Mouse (Mus musculus) liver, embryonic 14.5 days (tissue): ENCODE results near the gene Gm3424. TPM values are rescaled to one million over a fixed set of nuclear protein-coding genes. Genes with fewer than 3 reads are reported as not detected.
"Not testable (repeated sequence)": the region's sequence is repeated elsewhere in the genome, so short reads cannot be mapped to it uniquely, and the experiment has no call there.

Source experiments
- ATAC-seq: fragments of 200-750 bp; cut with Nextera tagmentation; 2 replicates; pipeline ENCODE4 v1.8.0; 2017; ENCODE audit warnings: moderate number of reproducible peaks, mild to moderate bottlenecking, moderate library complexity; ENCODE audit not compliant: insufficient read depth
- DNase-seq, 3 experiments: peaks; one replicate each; pipeline ENCODE4 v3.0.0-alpha.2; 2012 to 2013; ENCODE audit warnings: low read depth in 3 of 3, low spot score in 3 of 3
- H3K27ac ChIP-seq: fragments of 300-500 bp; sonication (generic); 2 replicates; pipeline ENCODE4 v1.5.1; 2014; ENCODE audit warnings: moderate library complexity, mild to moderate bottlenecking, control low read depth, inconsistent platforms
- H3K27me3 ChIP-seq: fragments of 300-500 bp; sonication (generic); 2 replicates; pipeline ENCODE4 v1.6.1; 2014; ENCODE audit warnings: mild to moderate bottlenecking, low read length, moderate library complexity; ENCODE audit not compliant: control insufficient read depth, insufficient read depth
- H3K36me3 ChIP-seq: fragments of 300-500 bp; sonication (generic); replicated peaks from 2 replicates; pipeline ENCODE4 v1.6.1; 2014; ENCODE audit warnings: low read depth; ENCODE audit not compliant: control insufficient read depth, insufficient read depth
- H3K4me1 ChIP-seq, 2 experiments: fragments of 200-500 bp in 1 of 2; fragments of 300-500 bp in 1 of 2; sonication (generic) in 1 of 2; replicated peaks; 2 replicates each; pipeline ENCODE4 v1.6.1; 2012 to 2014; ENCODE audit warnings: antibody characterized with exemption in 1 of 2, inconsistent platforms in 1 of 2, low read length in 1 of 2; ENCODE audit not compliant: control insufficient read depth in 2 of 2, insufficient read depth in 2 of 2
- H3K4me2 ChIP-seq: fragments of 300-500 bp; sonication (generic); 2 replicates; pipeline ENCODE4 v1.6.1; 2014; ENCODE audit warnings: low read depth, mild to moderate bottlenecking, control low read depth, moderate library complexity
- H3K4me3 ChIP-seq, 2 experiments: fragments of 200-500 bp in 1 of 2; fragments of 300-500 bp in 1 of 2; sonication (generic) in 1 of 2; 2 replicates each; pipeline ENCODE4 v1.5.1; 2012 to 2014; ENCODE audit warnings: low read depth in 2 of 2, low read length in 2 of 2, mild to moderate bottlenecking in 2 of 2, control low read depth in 1 of 2, inconsistent platforms in 1 of 2, moderate library complexity in 1 of 2; ENCODE audit not compliant: insufficient read depth in 1 of 2
- H3K9ac ChIP-seq: fragments of 300-500 bp; sonication (generic); replicated peaks from 2 replicates; pipeline ENCODE4 v1.6.1; 2014; ENCODE audit warnings: mild to moderate bottlenecking, control low read depth, moderate library complexity
- H3K9me3 ChIP-seq: fragments of 300-500 bp; sonication (generic); 2 replicates; pipeline ENCODE4 v1.6.1; 2016; ENCODE audit warnings: low read length, mixed read lengths; ENCODE audit not compliant: control insufficient read depth
- CTCF ChIP-seq: IDR thresholded peaks from 2 replicates; pipeline ENCODE4 v1.5.1; 2016; ENCODE audit warnings: antibody characterized with exemption, low read depth, control low read depth
- WGBS: fragments of 180-500 bp; shearing (Covaris S2); extraction: QIAGEN DNeasy Blood & Tissue Kit; methylation state at CpG from one replicate; pipeline ENCODE4 v1.1.7; 2014; ENCODE audit not compliant: insufficient replicate concordance; 5-methylcytosine and 5-hydroxymethylcytosine counted together
- polyA plus RNA-seq, 2 experiments: library from polyadenylated mRNA; depleted of rRNA in 1 of 2; stranded (reverse) in 1 of 2; unstranded in 1 of 2; fragments of >200 nt; fragmentation: Nextera tagmentation in 1 of 2; extraction: Ambion mirVana in 1 of 2; gene quantifications; 2 replicates each; pipeline versions ENCODE4 v1.2.1 to v1.2.3; 2012 to 2014

The Gm3424 gene
- not detected in 2 replicates for polyA plus RNA-seq (2012; rRNA removed)
- polyA plus RNA-seq (2014; fragmentation: Nextera tagmentation; extraction: Ambion mirVana), result not detected in 2 replicates

GRCm38 (mm10) chr14:5830229-5830628, at the start of gene Gm3424:
Gene Gm3424 (minus strand): TSS chr14:5830329.
- not testable (repeated sequence) for H3K9ac ChIP-seq, H3K27ac ChIP-seq, ATAC-seq, DNase-seq, H3K4me2 ChIP-seq, H3K36me3 ChIP-seq, H3K27me3 ChIP-seq, H3K9me3 ChIP-seq, H3K4me3 ChIP-seq, H3K4me1 ChIP-seq
- WGBS, result no CpG with 5 or more reads among the region's 3 CpGs

GRCm38 (mm10) chr14:5879791-5880190, 49.7 kb upstream of the Gm3424 start:
- not testable (repeated sequence) for H3K4me2 ChIP-seq

GRCm38 (mm10) chr14:5879136-5879535, 49.0 kb upstream of the Gm3424 start:
- TF ChIP-seq CTCF, result peak; percentile 18; the same call in 1 of the 2 replicates
- not testable (repeated sequence) for H3K9me3 ChIP-seq, H3K36me3 ChIP-seq, H3K4me3 ChIP-seq, H3K27ac ChIP-seq, H3K4me1 ChIP-seq, ATAC-seq, H3K4me2 ChIP-seq, DNase-seq, H3K9ac ChIP-seq, H3K27me3 ChIP-seq
- 14% methylated on average over 5 of the region's 11 CpGs for WGBS

More at GRCm38 (mm10) chr14:5879791-5880190, 49.7 kb upstream of the Gm3424 start:
- H3K9ac ChIP-seq, H3K36me3 ChIP-seq, H3K27ac ChIP-seq, DNase-seq, H3K4me3 ChIP-seq, H3K4me1 ChIP-seq, H3K9me3 ChIP-seq, ATAC-seq, H3K27me3 ChIP-seq: not testable (repeated sequence)
- WGBS, result 3% methylated on average over 19 of the region's 28 CpGs

GRCm38 (mm10) chr14:5855911-5856310, 25.8 kb upstream of the Gm3424 start:
- not testable (repeated sequence) for ATAC-seq, H3K27me3 ChIP-seq, H3K9me3 ChIP-seq, H3K36me3 ChIP-seq, DNase-seq, H3K4me3 ChIP-seq, H3K4me2 ChIP-seq, H3K27ac ChIP-seq, H3K4me1 ChIP-seq, H3K9ac ChIP-seq
- WGBS, result 48% methylated on average over 3 of the region's 3 CpGs

GRCm38 (mm10) chr14:5812699-5813356, 17.3 kb downstream of the Gm3424 start:
- H3K9ac ChIP-seq, H3K36me3 ChIP-seq, DNase-seq, H3K4me1 ChIP-seq, H3K4me3 ChIP-seq, H3K27me3 ChIP-seq, H3K4me2 ChIP-seq, ATAC-seq, H3K27ac ChIP-seq, H3K9me3 ChIP-seq: not testable (repeated sequence)
- WGBS, result no CpG with 5 or more reads among the region's 47 CpGs

- H3K4me3 ChIP-seq, DNase-seq, H3K9me3 ChIP-seq, H3K4me1 ChIP-seq, H3K36me3 ChIP-seq, H3K27me3 ChIP-seq, H3K9ac ChIP-seq, H3K27ac ChIP-seq, ATAC-seq, H3K4me2 ChIP-seq: not testable (repeated sequence)
- no CpG with 5 or more reads among the region's 3 CpGs for WGBS
Observed at GRCm38 (mm10) chr14:5807882-5808281, 22.2 kb downstream of the Gm3424 start, which contains the start of gene Gm3383. Gene Gm3383 (minus strand): TSS chr14:5807982.

Other genes with a start within 250 kb of the Gm3424 start
- not detected in 2 replicates for gene Gm8265, start 197.3 kb downstream of the Gm3424 start, polyA plus RNA-seq (2012; rRNA removed)
- gene Gm8265, start 197.3 kb downstream of the Gm3424 start, polyA plus RNA-seq (2014; fragmentation: Nextera tagmentation; extraction: Ambion mirVana), result not detected in 2 replicates
- gene Gm9603, start 142.9 kb downstream of the Gm3424 start, polyA plus RNA-seq (2012; rRNA removed), result not detected in 2 replicates
- not detected in 2 replicates for gene Gm9603, start 142.9 kb downstream of the Gm3424 start, polyA plus RNA-seq (2014; fragmentation: Nextera tagmentation; extraction: Ambion mirVana)
- gene Gm3373, start 88.8 kb downstream of the Gm3424 start, polyA plus RNA-seq (2012; rRNA removed), result not detected in 2 replicates
- gene Gm3373, start 88.8 kb downstream of the Gm3424 start, polyA plus RNA-seq (2014; fragmentation: Nextera tagmentation; extraction: Ambion mirVana), result not detected in 2 replicates
- gene Gm3383, start 22.3 kb downstream of the Gm3424 start, polyA plus RNA-seq (2012; rRNA removed), result 0.03 and 0.06 TPM in 2 replicates
- gene Gm3383, start 22.3 kb downstream of the Gm3424 start, polyA plus RNA-seq (2014; fragmentation: Nextera tagmentation; extraction: Ambion mirVana), result not detected in 2 replicates
- not detected in 2 replicates for gene Gm8237, start 50.1 kb upstream of the Gm3424 start, polyA plus RNA-seq (2012; rRNA removed)
- 0.06 TPM in 1 of 2 replicates, not detected in the other for gene Gm8237, start 50.1 kb upstream of the Gm3424 start, polyA plus RNA-seq (2014; fragmentation: Nextera tagmentation; extraction: Ambion mirVana)
- not detected in 2 replicates for gene Gm3248, start 131.4 kb upstream of the Gm3424 start, polyA plus RNA-seq (2012; rRNA removed)
- not detected in 2 replicates for gene Gm3248, start 131.4 kb upstream of the Gm3424 start, polyA plus RNA-seq (2014; fragmentation: Nextera tagmentation; extraction: Ambion mirVana)
- gene Gm3453, start 148.8 kb upstream of the Gm3424 start, polyA plus RNA-seq (2012; rRNA removed), result not detected in 2 replicates
- not detected in 2 replicates for gene Gm3453, start 148.8 kb upstream of the Gm3424 start, polyA plus RNA-seq (2014; fragmentation: Nextera tagmentation; extraction: Ambion mirVana)
- gene Gm6337, start 227.9 kb upstream of the Gm3424 start, polyA plus RNA-seq (2012; rRNA removed), result not detected in 2 replicates
- gene Gm6337, start 227.9 kb upstream of the Gm3424 start, polyA plus RNA-seq (2014; fragmentation: Nextera tagmentation; extraction: Ambion mirVana), result not detected in 2 replicates